Mouse (Mus musculus): ENCODE data around the gene Fam216a. TPM values are rescaled to one million over a fixed set of nuclear protein-coding genes. Genes with fewer than 3 reads are reported as not detected.

Fam216a gene
- 1 to 10 TPM; 5.3 to 6.1 TPM for total RNA-seq (2023)

DNA sequence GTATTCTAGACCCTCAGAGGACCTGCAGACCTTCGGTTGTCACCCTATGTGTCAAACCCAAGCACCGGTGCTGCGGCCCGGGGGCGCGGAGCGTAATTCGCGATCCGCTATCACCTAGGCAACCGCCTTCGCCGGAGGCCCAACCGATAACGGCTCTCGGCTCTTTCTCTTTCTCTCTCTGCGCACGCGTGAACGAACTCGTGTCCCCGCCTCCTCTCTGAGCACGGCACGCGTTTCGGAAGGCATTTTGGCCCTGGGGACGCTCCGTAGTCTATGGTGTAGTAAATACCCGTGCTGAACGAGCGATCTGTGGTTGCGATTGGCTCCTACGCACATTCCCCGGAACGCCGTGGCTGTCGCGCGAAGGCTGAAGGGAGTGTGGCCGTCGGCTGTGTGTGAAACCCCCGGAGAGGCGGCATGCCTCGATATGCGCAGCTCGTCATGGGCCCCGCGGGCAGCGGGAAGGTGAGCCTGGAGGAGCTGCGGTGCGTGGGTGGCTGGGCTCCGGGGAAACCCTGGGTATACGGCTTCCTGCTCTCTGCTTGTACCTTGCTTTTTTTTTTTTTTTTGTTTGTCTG lies at the start of gene Fam216a:
Fam216a (minus strand) TSS at position 173 of the 578 bp plus-strand sequence.

DNA sequence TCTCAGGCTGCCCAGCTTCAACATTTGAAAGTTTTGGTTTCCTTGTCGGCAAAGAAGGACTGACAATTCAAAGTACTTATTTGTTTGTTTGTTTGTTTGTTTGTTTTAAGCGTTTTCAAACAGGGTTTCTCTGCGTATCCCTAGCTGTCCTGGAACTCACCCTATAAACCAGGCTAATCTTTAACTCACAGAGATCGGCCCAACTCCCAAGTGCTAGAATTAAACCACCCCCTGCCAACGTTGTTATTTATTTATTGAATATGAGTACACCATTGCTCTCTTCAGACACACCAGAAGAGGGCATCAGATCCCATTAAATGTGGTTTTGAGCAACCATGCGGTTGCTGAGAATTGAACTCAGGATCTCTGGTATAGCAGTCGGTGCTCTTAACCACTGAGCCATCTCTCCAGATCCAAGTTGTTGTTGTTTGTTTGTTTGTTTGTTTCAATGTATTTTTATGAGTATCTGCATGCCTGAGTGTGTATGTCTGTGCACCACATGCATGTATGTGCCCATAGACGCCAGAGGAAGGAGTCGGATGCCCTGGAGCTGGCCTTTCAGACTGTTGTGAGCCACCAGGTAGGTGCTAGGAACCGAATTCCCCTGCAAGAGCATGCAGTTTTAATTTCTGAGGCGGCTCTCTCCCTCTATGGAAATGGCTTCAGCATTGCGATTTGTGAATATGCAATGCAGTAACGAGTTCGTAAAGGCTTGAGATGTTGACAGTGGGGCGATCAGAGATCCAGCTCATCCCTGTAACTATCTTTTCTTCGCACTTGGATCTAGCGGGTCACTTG lies 49.3 kb upstream of the Fam216a start, which contains the start of gene Anapc7:
Anapc7 (plus strand) TSS at position 423 of the 798 bp plus-strand sequence.

DNA sequence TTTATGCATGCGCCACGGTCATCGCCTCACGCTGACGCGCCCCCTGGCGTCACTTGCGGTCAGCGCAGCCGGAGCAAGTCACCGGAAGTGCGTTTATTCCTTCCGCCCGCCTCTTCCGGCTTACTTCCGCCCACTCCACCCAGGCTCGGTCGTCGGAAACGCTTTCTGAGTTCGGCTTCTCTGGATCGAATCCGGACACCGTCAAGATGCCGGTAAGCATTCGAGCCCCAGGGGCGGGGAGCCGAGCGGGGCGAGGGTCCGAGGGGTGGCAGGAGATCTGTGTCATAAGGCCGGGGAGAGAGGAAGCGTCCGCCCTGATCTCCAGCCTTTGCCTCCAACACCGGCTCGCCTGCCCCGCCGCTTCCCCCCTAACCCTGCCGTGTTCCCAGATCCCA lies 19.6 kb upstream of the Fam216a start, which contains the start of gene Arpc3:
Arpc3 (plus strand) TSS at position 93 of the 395 bp plus-strand sequence.

DNA sequence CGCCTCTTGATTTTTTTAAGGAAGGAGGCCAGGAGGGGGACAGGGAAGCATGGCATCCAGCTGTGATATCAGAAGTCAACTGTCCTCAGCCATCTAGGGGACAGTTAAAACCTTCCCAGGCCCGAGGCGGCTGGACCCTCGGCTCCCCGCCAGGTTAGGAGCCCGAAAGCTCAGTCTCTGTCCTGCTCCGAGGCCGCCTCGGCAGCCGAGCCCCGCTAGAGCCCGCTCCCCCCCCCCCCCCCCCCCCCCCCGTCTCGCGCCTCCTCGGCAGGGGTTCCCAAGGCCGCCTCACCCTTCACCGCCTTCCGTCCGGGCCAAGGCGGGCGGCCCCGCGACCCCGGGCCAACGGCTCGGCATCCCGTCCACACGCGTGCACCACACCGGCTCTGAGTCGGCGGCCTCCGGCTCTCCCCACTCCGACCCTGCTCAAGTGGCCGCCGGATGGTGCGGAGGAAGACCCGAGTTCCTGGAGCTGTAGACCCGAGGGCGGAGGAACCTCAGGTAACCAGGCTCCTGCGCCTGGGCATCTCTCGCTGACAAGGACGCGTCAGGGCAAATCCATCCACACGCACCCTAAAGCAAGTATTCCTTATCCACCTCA lies 473 bp downstream of the Fam216a start, which contains the start of gene Gpn3:
Gpn3 (plus strand) TSS at position 286 of the 601 bp plus-strand sequence.

DNA sequence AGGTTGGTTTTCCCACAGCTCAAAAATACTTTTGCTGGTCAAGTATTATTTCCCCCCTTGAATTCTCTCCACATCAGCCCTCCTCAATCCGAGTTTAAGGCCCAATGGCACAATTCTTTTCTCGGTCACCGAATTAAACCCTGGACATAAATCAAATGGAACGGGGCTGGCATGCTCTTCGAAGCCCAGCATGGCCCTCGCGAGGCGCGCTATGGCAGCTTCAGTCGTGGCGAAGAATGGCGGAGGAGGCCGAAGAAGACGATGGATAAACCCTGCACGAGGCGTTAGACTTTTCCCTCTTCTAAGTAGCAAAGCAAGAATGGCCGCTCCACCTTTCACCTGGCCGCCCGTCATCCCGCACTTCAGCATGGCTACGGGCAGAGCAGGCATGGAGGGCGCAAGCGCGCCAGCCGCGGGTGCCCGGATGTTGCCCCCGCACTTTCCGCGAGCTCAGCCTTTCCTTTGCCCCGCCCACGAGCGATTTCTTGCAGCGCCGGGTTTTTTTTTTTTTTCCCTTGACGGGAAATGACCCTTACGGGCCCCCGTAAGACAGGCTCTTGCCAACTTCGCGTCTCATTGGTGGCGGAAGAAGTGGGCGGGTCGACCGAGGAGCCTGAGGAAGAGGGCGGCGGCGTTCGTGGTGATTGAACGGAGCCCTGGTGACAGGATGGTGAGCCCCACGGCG lies 18.2 kb downstream of the Fam216a start, which contains the start of the genes Rad9b and Vps29:
Rad9b (minus strand) TSS at position 427 of the 685 bp plus-strand sequence.
Vps29 (plus strand) TSS at position 563 of the 685 bp plus-strand sequence.

Other genes with a start within 250 kb of the Fam216a start
- 1 to 10 TPM; 7.6 to 10.0 TPM for gene Ccdc63, start 231.5 kb downstream of the Fam216a start, total RNA-seq (2023)
- 100 to 1,000 TPM; 204 to 216 TPM for gene Ppp1cc, start 214.1 kb downstream of the Fam216a start, total RNA-seq (2023)
- 10 to 100 TPM; 98.4 to 98.8 TPM for gene Hvcn1, start 165.6 kb downstream of the Fam216a start, total RNA-seq (2023)
- 1 to 10 TPM; 7.6 to 8.4 TPM for gene Tctn1, start 107.9 kb downstream of the Fam216a start, total RNA-seq (2023)
- gene Pptc7, start 88.0 kb downstream of the Fam216a start, total RNA-seq (2023), result 10 to 100 TPM; 15.1 to 17.8 TPM
- 1 to 10 TPM in 1 of 2 experiments, under 1 TPM in 1; 0.76 to 1.3 TPM for gene Rad9b, start 18.1 kb downstream of the Fam216a start, total RNA-seq (2023)
- 10 to 100 TPM; 58.4 to 58.7 TPM for gene Vps29, start 18.0 kb downstream of the Fam216a start, total RNA-seq (2023)
- gene Gpn3, start 488 bp downstream of the Fam216a start, total RNA-seq (2023), result 10 to 100 TPM; 13.7 to 14.4 TPM
- gene Arpc3, start 19.5 kb upstream of the Fam216a start, total RNA-seq (2023), result 100 to 1,000 TPM; 654 to 687 TPM
- 10 to 100 TPM; 23.6 to 30.6 TPM for gene Anapc7, start 49.3 kb upstream of the Fam216a start, total RNA-seq (2023)
- gene Atp2a2, start 129.9 kb upstream of the Fam216a start, total RNA-seq (2023), result 10 to 100 TPM; 71.2 to 74.0 TPM
- 1 to 10 TPM; 2.6 to 2.7 TPM for gene Ift81, start 242.2 kb upstream of the Fam216a start, total RNA-seq (2023)